Mouse (Mus musculus): ENCODE results near the gene Ndufb2. TPM values are rescaled to one million over a fixed set of nuclear protein-coding genes. Genes with fewer than 3 reads are reported as not detected.

Gene Ndufb2
- polyA plus RNA-seq, 1 experiment from 2014 or later = 228 TPM

- Histone ChIP-seq H3K36me3 (replicated peaks; ENCODE audit: control insufficient read depth, insufficient read depth, low read depth, low read length) (no peaks in the 10 kb centered on the region; the same call in 1 of the 2 replicates), H3K4me3 (ENCODE audit: low read depth, low read length) (peak within 1 kb of the TSS; percentile 87), H3K9ac (replicated peaks; ENCODE audit: low read length) (peak within 1 kb of the TSS; percentile 85), H3K4me1 (ENCODE audit: control insufficient read depth, insufficient read depth, low read length) (peaks cover 3% of the 10 kb centered on the region; the same call in 1 of the 2 replicates), H3K4me2 (ENCODE audit: low read depth, low read length) (peak within 1 kb of the TSS; percentile 59), H3K27ac (replicated peaks; ENCODE audit: low read depth, low read length) (peak within 1 kb of the TSS; percentile 83), H3K9me3 (replicated peaks; ENCODE audit: control insufficient read depth, low read length) (no peaks in the 10 kb centered on the region), H3K27me3 (ENCODE audit: control insufficient read depth, insufficient read depth, low read length) (no peaks in the 10 kb centered on the region)
- under 1% methylated on average over 49 of the region's 49 CpGs for WGBS
- peak; percentile 89 for DNase-seq (ENCODE audit: low spot score)
- peak; percentile 92 for ATAC-seq (replicated peaks; ENCODE audit: insufficient number of reproducible peaks, low FRiP score, low TSS enrichment, low read depth)
Measured at GRCm38 (mm10) chr6:39573791-39574554, 18.4 kb upstream of the Ndufb2 start, which contains the start of gene Adck2. Gene Adck2, plus strand, starts transcription at chr6:39573873.

GRCm38 (mm10) chr6:39574555-39574869 is 17.9 kb upstream of the Ndufb2 start:
- DNase-seq (ENCODE audit: low spot score) = no peak
- H3K9ac ChIP-seq (replicated peaks; ENCODE audit: low read length) = peak overlapping the region; percentile 85
- no peak overlapping the region for H3K27ac ChIP-seq (replicated peaks; ENCODE audit: low read depth, low read length)
- peak overlapping the region; percentile 87 for H3K4me3 ChIP-seq (ENCODE audit: low read depth, low read length)
- no peaks in the 10 kb centered on the region; the same call in 1 of the 2 replicates for H3K36me3 ChIP-seq (replicated peaks; ENCODE audit: control insufficient read depth, insufficient read depth, low read depth, low read length)
- WGBS = 28% methylated on average over 10 of the region's 10 CpGs
- H3K9me3 ChIP-seq (replicated peaks; ENCODE audit: control insufficient read depth, low read length) = no peaks in the 10 kb centered on the region
- peaks cover 3% of the 10 kb centered on the region; the same call in 1 of the 2 replicates for H3K4me1 ChIP-seq (ENCODE audit: control insufficient read depth, insufficient read depth, low read length)
- peak; percentile 41 for ATAC-seq (replicated peaks; ENCODE audit: insufficient number of reproducible peaks, low FRiP score, low TSS enrichment, low read depth)
- peak overlapping the region; percentile 59 for H3K4me2 ChIP-seq (ENCODE audit: low read depth, low read length)
- H3K27me3 ChIP-seq (ENCODE audit: control insufficient read depth, insufficient read depth, low read length) = no peaks in the 10 kb centered on the region

GRCm38 (mm10) chr6:39574951-39575350 is 17.4 kb upstream of the Ndufb2 start:
- no peak overlapping the region for H3K27ac ChIP-seq (replicated peaks; ENCODE audit: low read depth, low read length)
- no peaks in the 10 kb centered on the region; the same call in 1 of the 2 replicates for H3K36me3 ChIP-seq (replicated peaks; ENCODE audit: control insufficient read depth, insufficient read depth, low read depth, low read length)
- no peak overlapping the region; the same call in 1 of the 2 replicates for H3K9ac ChIP-seq (replicated peaks; ENCODE audit: low read length)
- ATAC-seq (replicated peaks; ENCODE audit: insufficient number of reproducible peaks, low FRiP score, low TSS enrichment, low read depth) (no peak), DNase-seq (ENCODE audit: low spot score) (no peak)
- H3K27me3 ChIP-seq (ENCODE audit: control insufficient read depth, insufficient read depth, low read length) = no peaks in the 10 kb centered on the region
- peaks cover 3% of the 10 kb centered on the region; the same call in 1 of the 2 replicates for H3K4me1 ChIP-seq (ENCODE audit: control insufficient read depth, insufficient read depth, low read length)
- H3K4me2 ChIP-seq (ENCODE audit: low read depth, low read length) = peak overlapping the region; percentile 59
- H3K4me3 ChIP-seq (ENCODE audit: low read depth, low read length) = peak overlapping the region; percentile 87; the same call in 1 of the 2 replicates
- WGBS = 56% methylated on average over 7 of the region's 7 CpGs
- H3K9me3 ChIP-seq (replicated peaks; ENCODE audit: control insufficient read depth, low read length) = no peaks in the 10 kb centered on the region

- no peak overlapping the region for H3K4me2 ChIP-seq (ENCODE audit: low read depth, low read length)
- H3K27ac ChIP-seq (replicated peaks; ENCODE audit: low read depth, low read length) = no peak overlapping the region
- no peak for ATAC-seq (replicated peaks; ENCODE audit: insufficient number of reproducible peaks, low FRiP score, low TSS enrichment, low read depth)
- no peak overlapping the region for H3K4me3 ChIP-seq (ENCODE audit: low read depth, low read length)
- H3K9ac ChIP-seq (replicated peaks; ENCODE audit: low read length) = no peak overlapping the region
- peaks cover 2% of the 10 kb centered on the region; the same call in 1 of the 2 replicates for H3K4me1 ChIP-seq (ENCODE audit: control insufficient read depth, insufficient read depth, low read length)
- no peak for DNase-seq (ENCODE audit: low spot score)
- 85% methylated on average over 7 of the region's 7 CpGs for WGBS
- H3K9me3 ChIP-seq (replicated peaks; ENCODE audit: control insufficient read depth, low read length) = no peaks in the 10 kb centered on the region
- H3K36me3 ChIP-seq (replicated peaks; ENCODE audit: control insufficient read depth, insufficient read depth, low read depth, low read length) = no peaks in the 10 kb centered on the region; the same call in 1 of the 2 replicates
- no peaks in the 10 kb centered on the region for H3K27me3 ChIP-seq (ENCODE audit: control insufficient read depth, insufficient read depth, low read length)
Measured at GRCm38 (mm10) chr6:39579552-39579951, 12.8 kb upstream of the Ndufb2 start.

- no peak overlapping the region for H3K27ac ChIP-seq (replicated peaks; ENCODE audit: low read depth, low read length)
- no peak for ATAC-seq (replicated peaks; ENCODE audit: insufficient number of reproducible peaks, low FRiP score, low TSS enrichment, low read depth)
- H3K4me1 ChIP-seq (ENCODE audit: control insufficient read depth, insufficient read depth, low read length) = no peaks in the 10 kb centered on the region
- no peak overlapping the region for H3K4me3 ChIP-seq (ENCODE audit: low read depth, low read length)
- DNase-seq (ENCODE audit: low spot score) = no peak
- H3K9me3 ChIP-seq (replicated peaks; ENCODE audit: control insufficient read depth, low read length) = no peaks in the 10 kb centered on the region
- no peaks in the 10 kb centered on the region for H3K27me3 ChIP-seq (ENCODE audit: control insufficient read depth, insufficient read depth, low read length)
- no peaks in the 10 kb centered on the region; the same call in 1 of the 2 replicates for H3K36me3 ChIP-seq (replicated peaks; ENCODE audit: control insufficient read depth, insufficient read depth, low read depth, low read length)
- H3K9ac ChIP-seq (replicated peaks; ENCODE audit: low read length) = no peak overlapping the region
- WGBS = 76% methylated on average over 2 of the region's 2 CpGs
- H3K4me2 ChIP-seq (ENCODE audit: low read depth, low read length) = no peak overlapping the region
Measured at GRCm38 (mm10) chr6:39580558-39580957, 11.8 kb upstream of the Ndufb2 start.

- 82% methylated on average over 7 of the region's 7 CpGs for WGBS
- DNase-seq (ENCODE audit: low spot score) (no peak), ATAC-seq (replicated peaks; ENCODE audit: insufficient number of reproducible peaks, low FRiP score, low TSS enrichment, low read depth) (no peak)
- no peaks in the 10 kb centered on the region for H3K27me3 ChIP-seq (ENCODE audit: control insufficient read depth, insufficient read depth, low read length)
- no peak overlapping the region for H3K4me2 ChIP-seq (ENCODE audit: low read depth, low read length)
- H3K9me3 ChIP-seq (replicated peaks; ENCODE audit: control insufficient read depth, low read length) = no peaks in the 10 kb centered on the region
- no peaks in the 10 kb centered on the region for H3K4me1 ChIP-seq (ENCODE audit: control insufficient read depth, insufficient read depth, low read length)
- no peak overlapping the region for H3K4me3 ChIP-seq (ENCODE audit: low read depth, low read length)
- no peak overlapping the region for H3K9ac ChIP-seq (replicated peaks; ENCODE audit: low read length)
- H3K27ac ChIP-seq (replicated peaks; ENCODE audit: low read depth, low read length) = no peak overlapping the region
- H3K36me3 ChIP-seq (replicated peaks; ENCODE audit: control insufficient read depth, insufficient read depth, low read depth, low read length) = no peaks in the 10 kb centered on the region; the same call in 1 of the 2 replicates
Measured at GRCm38 (mm10) chr6:39581087-39581784, 11.1 kb upstream of the Ndufb2 start.

- ATAC-seq (replicated peaks; ENCODE audit: insufficient number of reproducible peaks, low FRiP score, low TSS enrichment, low read depth) = no peak
- 88% methylated on average over 6 of the region's 6 CpGs for WGBS
- H3K9me3 ChIP-seq (replicated peaks; ENCODE audit: control insufficient read depth, low read length) = no peaks in the 10 kb centered on the region
- H3K27ac ChIP-seq (replicated peaks; ENCODE audit: low read depth, low read length) = no peak within 1 kb of the TSS
- H3K4me3 ChIP-seq (ENCODE audit: low read depth, low read length) = no peak within 1 kb of the TSS
- H3K27me3 ChIP-seq (ENCODE audit: control insufficient read depth, insufficient read depth, low read length) = no peaks in the 10 kb centered on the region
- no peak within 1 kb of the TSS for H3K9ac ChIP-seq (replicated peaks; ENCODE audit: low read length)
- DNase-seq (ENCODE audit: low spot score) = no peak
- H3K4me1 ChIP-seq (ENCODE audit: control insufficient read depth, insufficient read depth, low read length) = no peaks in the 10 kb centered on the region
- H3K4me2 ChIP-seq (ENCODE audit: low read depth, low read length) = no peak within 1 kb of the TSS
- no peaks in the 10 kb centered on the region; the same call in 1 of the 2 replicates for H3K36me3 ChIP-seq (replicated peaks; ENCODE audit: control insufficient read depth, insufficient read depth, low read depth, low read length)
Measured at GRCm38 (mm10) chr6:39585517-39585916, 6.9 kb upstream of the Ndufb2 start, which contains the start of gene Gm42420. Gene Gm42420, plus strand, starts transcription at chr6:39585753.

GRCm38 (mm10) chr6:39591481-39591880 is 893 bp upstream of the Ndufb2 start:
- Histone ChIP-seq H3K4me3 (ENCODE audit: low read depth, low read length) (no peak overlapping the region), H3K36me3 (replicated peaks; ENCODE audit: control insufficient read depth, insufficient read depth, low read depth, low read length) (no peaks in the 10 kb centered on the region; the same call in 1 of the 2 replicates), H3K9ac (replicated peaks; ENCODE audit: low read length) (no peak overlapping the region), H3K9me3 (replicated peaks; ENCODE audit: control insufficient read depth, low read length) (no peaks in the 10 kb centered on the region), H3K27ac (replicated peaks; ENCODE audit: low read depth, low read length) (no peak overlapping the region), H3K4me1 (ENCODE audit: control insufficient read depth, insufficient read depth, low read length) (no peaks in the 10 kb centered on the region), H3K27me3 (ENCODE audit: control insufficient read depth, insufficient read depth, low read length) (no peaks in the 10 kb centered on the region), H3K4me2 (ENCODE audit: low read depth, low read length) (no peak overlapping the region)
- no peak for ATAC-seq (replicated peaks; ENCODE audit: insufficient number of reproducible peaks, low FRiP score, low TSS enrichment, low read depth)
- DNase-seq (ENCODE audit: low spot score) = no peak
- WGBS = 94% methylated on average over 4 of the region's 4 CpGs

Data from embryonic facial prominence, embryonic 11.5 days (tissue).